Mouse (Mus musculus) CH12.LX (cell line): ENCODE measurements around the gene Best3.

Experiments
- CTCF ChIP-seq, 2 experiments: IDR thresholded peaks in 1 of 2; conservative IDR thresholded peaks in 1 of 2; 2 replicates each; pipeline ENCODE4 v1.5.1; 2011 to 2012; ENCODE audit warnings: low read depth in 2 of 2, low read length in 2 of 2, improper control_type of control experiment in 1 of 2, inconsistent platforms in 1 of 2, mild to moderate bottlenecking in 1 of 2, moderate library complexity in 1 of 2
- MAFK ChIP-seq: IDR thresholded peaks from 2 replicates; pipeline ENCODE4 v1.6.1; 2011; ENCODE audit warnings: low read length, improper control_type of control experiment; ENCODE audit not compliant: insufficient replicate concordance
- MAX ChIP-seq: IDR thresholded peaks from 2 replicates; pipeline ENCODE4 v1.6.1; 2011; ENCODE audit warnings: low read length, improper control_type of control experiment
- MYC ChIP-seq: IDR thresholded peaks from 2 replicates; pipeline ENCODE4 v1.6.1; 2011; ENCODE audit warnings: low read depth, mild to moderate bottlenecking, improper control_type of control experiment, low read length
- NRF1 ChIP-seq: IDR thresholded peaks from 2 replicates; pipeline ENCODE4 v1.6.1; 2014; ENCODE audit warnings: low read depth, mild to moderate bottlenecking, inconsistent platforms, low read length, improper control_type of control experiment, moderate library complexity
- ZC3H11A ChIP-seq: IDR thresholded peaks from 2 replicates; pipeline ENCODE4 v1.6.1; 2012; ENCODE audit warnings: low read depth, mild to moderate bottlenecking, inconsistent platforms, low read length, improper control_type of control experiment
- ZKSCAN1 ChIP-seq: IDR thresholded peaks from 2 replicates; pipeline ENCODE4 v1.6.1; 2012; ENCODE audit warnings: low read depth, inconsistent platforms, low read length, improper control_type of control experiment, borderline replicate concordance

GRCm38 (mm10) chr10:116956483-116957158, 29.5 kb upstream of the Best3 start:
- TF ChIP-seq MAFK, result no peak
- TF ChIP-seq CTCF (conservative IDR thresholded peaks at IDR 0.05 in 1 of 2, IDR thresholded peaks at IDR 0.05 in 1 of 2; ENCODE audit: low read depth in 2 of 2, low read length in 2 of 2), result no peak
- no peak for TF ChIP-seq ZKSCAN1
- TF ChIP-seq NRF1, result no peak
- no peak for TF ChIP-seq ZC3H11A
- no peak for TF ChIP-seq MAX
- TF ChIP-seq MYC, result no peak
